Mouse (Mus musculus) liver, adult 2 months (tissue): ENCODE results near the gene Cdx4. TPM values are rescaled to one million over a fixed set of nuclear protein-coding genes. Genes with fewer than 3 reads are reported as not detected.

Source experiments
- DNase-seq: peaks from one replicate; pipeline ENCODE4 v3.0.0-alpha.2; 2011; ENCODE audit warnings: low read depth, low spot score; ENCODE audit errors: extremely low read depth
- H3K27ac ChIP-seq: fragments of 200-500 bp; replicated peaks from 2 replicates; pipeline ENCODE4 v1.5.1; 2012; ENCODE audit warnings: low read depth, mild to moderate bottlenecking, control low read depth, inconsistent platforms, low read length; ENCODE audit not compliant: insufficient read depth
- H3K27me3 ChIP-seq: fragments of 200-500 bp; 2 replicates; pipeline ENCODE4 v1.6.1; 2012; ENCODE audit warnings: mild to moderate bottlenecking, moderate library complexity, low read length, inconsistent platforms; ENCODE audit not compliant: control insufficient read depth, insufficient read depth
- H3K36me3 ChIP-seq: fragments of 200-500 bp; 2 replicates; pipeline ENCODE4 v1.6.1; 2012; ENCODE audit warnings: low read length, inconsistent platforms; ENCODE audit not compliant: control insufficient read depth, insufficient read depth
- H3K4me1 ChIP-seq: fragments of 200-500 bp; 2 replicates; pipeline ENCODE4 v1.6.1; 2011; ENCODE audit warnings: low read length; ENCODE audit not compliant: control insufficient read depth, insufficient read depth
- H3K4me3 ChIP-seq: fragments of 200-500 bp; 2 replicates; pipeline ENCODE4 v1.5.1; 2011; ENCODE audit warnings: low read depth, mild to moderate bottlenecking, control low read depth, low read length, moderate library complexity; ENCODE audit not compliant: insufficient read depth
- H3K79me2 ChIP-seq: fragments of 200-500 bp; 2 replicates; pipeline ENCODE4 v1.6.1; 2012; ENCODE audit warnings: inconsistent platforms, mild to moderate bottlenecking, low read length, moderate library complexity; ENCODE audit not compliant: control insufficient read depth, insufficient read depth
- H3K9ac ChIP-seq: fragments of 200-500 bp; 2 replicates; pipeline ENCODE4 v1.6.1; 2012; ENCODE audit warnings: low read depth, mild to moderate bottlenecking, control low read depth, inconsistent platforms, low read length
- CTCF ChIP-seq: fragments of 200-500 bp; IDR thresholded peaks from 2 replicates; pipeline ENCODE4 v1.5.1; 2011; ENCODE audit warnings: low read depth, low read length, control low read depth
- POLR2A ChIP-seq: fragments of 200-500 bp; IDR thresholded peaks from 2 replicates; pipeline ENCODE4 v1.6.1; 2011; ENCODE audit warnings: low read length, control low read depth; ENCODE audit not compliant: insufficient read depth; ENCODE audit errors: extremely low read depth
- WGBS: fragments of 180-500 bp; shearing (Covaris S2); methylation state at CpG from one replicate; pipeline ENCODE4 v1.1.7; 2018; 5-methylcytosine and 5-hydroxymethylcytosine counted together
- polyA plus RNA-seq: library from polyadenylated mRNA; depleted of rRNA; stranded (reverse); fragments of >200 nt; gene quantifications from 2 replicates; pipeline ENCODE4 v1.2.3, GENCODE M21; 2012; rRNA removed
- total RNA-seq: library from RNA; depleted of rRNA; stranded (reverse); fragments of >200 nt; gene quantifications from 2 replicates; pipeline ENCODE4 v1.2.3, GENCODE M21; 2014; rRNA removed

The Cdx4 gene
- total and polyA plus RNA-seq, 2 experiments: 0.05 to 0.09 TPM

GRCm38 (mm10) chrX:103366201-103366600, 45.0 kb downstream of the Cdx4 start:
- no peaks in the 10 kb centered on the region for H3K79me2 ChIP-seq
- 46% methylated on average over 5 of the region's 5 CpGs for WGBS
- no peak overlapping the region for H3K27ac ChIP-seq
- DNase-seq: peak; percentile 27
- no peaks in the 10 kb centered on the region for H3K27me3 ChIP-seq
- H3K4me1 ChIP-seq: no peaks in the 10 kb centered on the region
- TF ChIP-seq POLR2A (no peak), CTCF (no peak)
- H3K4me3 ChIP-seq: no peak overlapping the region
- no peak overlapping the region for H3K9ac ChIP-seq
- no peaks in the 10 kb centered on the region for H3K36me3 ChIP-seq

DNA sequence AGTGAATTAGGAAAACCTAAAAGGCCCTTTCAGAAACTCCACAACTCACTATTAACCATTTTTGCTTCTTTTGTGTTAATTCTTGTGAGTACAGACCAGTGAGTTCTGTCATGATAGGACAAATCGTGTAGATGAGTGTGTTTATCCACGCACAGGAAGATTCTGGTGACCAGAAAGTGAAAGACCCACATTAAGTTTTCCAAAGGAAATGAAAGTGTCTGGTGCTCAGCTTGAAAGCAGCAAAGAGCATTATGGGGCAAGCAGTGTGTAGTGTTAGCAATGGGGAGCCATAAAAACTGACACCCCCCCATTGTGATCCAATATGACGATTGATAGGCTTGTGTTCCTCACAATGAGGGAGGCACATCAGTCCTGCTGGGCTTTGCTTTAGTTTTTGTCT, 47.5 kb downstream of the Cdx4 start:
- 71% methylated on average over 3 of the region's 3 CpGs for WGBS
- Histone ChIP-seq H3K79me2 (no peaks in the 10 kb centered on the region), H3K4me3 (no peak overlapping the region), H3K27me3 (no peaks in the 10 kb centered on the region), H3K9ac (no peak overlapping the region), H3K4me1 (no peaks in the 10 kb centered on the region), H3K36me3 (no peaks in the 10 kb centered on the region), H3K27ac (no peak overlapping the region)
- DNase-seq: no peak
- no peak for TF ChIP-seq POLR2A
- no peak for TF ChIP-seq CTCF

GRCm38 (mm10) chrX:103371221-103371620, 50.0 kb downstream of the Cdx4 start:
- no peak overlapping the region for H3K27ac ChIP-seq
- TF ChIP-seq POLR2A: no peak
- TF ChIP-seq CTCF: peak; percentile 40; the same call in 1 of the 2 replicates
- H3K9ac ChIP-seq: no peak overlapping the region
- no peaks in the 10 kb centered on the region for H3K4me1 ChIP-seq
- 15% methylated on average over 2 of the region's 2 CpGs for WGBS
- no peak overlapping the region for H3K4me3 ChIP-seq
- H3K79me2 ChIP-seq: no peaks in the 10 kb centered on the region
- no peaks in the 10 kb centered on the region for H3K36me3 ChIP-seq
- peak; percentile 67 for DNase-seq
- H3K27me3 ChIP-seq: no peaks in the 10 kb centered on the region

DNA sequence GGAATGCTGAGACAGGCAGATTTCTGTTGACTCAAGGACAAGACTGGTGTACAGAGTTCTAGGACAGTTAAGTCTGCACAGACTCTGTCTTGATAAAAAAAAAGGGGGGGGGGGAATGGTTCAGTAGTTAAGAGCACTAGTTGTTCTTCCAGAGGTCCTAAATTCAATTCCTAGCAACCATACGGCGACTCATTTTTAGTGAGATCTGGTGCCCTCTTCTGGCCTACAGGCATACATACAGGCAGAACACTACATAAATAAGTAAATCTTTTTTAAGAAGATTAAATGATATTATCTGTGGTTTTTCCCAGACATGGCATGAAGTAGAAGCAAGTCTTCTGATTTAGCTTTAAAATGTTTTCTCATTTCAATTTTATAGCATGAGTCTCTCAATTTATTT, 50.4 kb downstream of the Cdx4 start:
- Histone ChIP-seq H3K27ac (no peak overlapping the region), H3K36me3 (no peaks in the 10 kb centered on the region), H3K4me3 (no peak overlapping the region), H3K79me2 (no peaks in the 10 kb centered on the region), H3K27me3 (no peaks in the 10 kb centered on the region), H3K4me1 (no peaks in the 10 kb centered on the region), H3K9ac (no peak overlapping the region)
- WGBS: 22% methylated on average over 2 of the region's 2 CpGs
- peak; percentile 42 for DNase-seq
- TF ChIP-seq CTCF (peak; percentile 36), POLR2A (no peak)

DNA sequence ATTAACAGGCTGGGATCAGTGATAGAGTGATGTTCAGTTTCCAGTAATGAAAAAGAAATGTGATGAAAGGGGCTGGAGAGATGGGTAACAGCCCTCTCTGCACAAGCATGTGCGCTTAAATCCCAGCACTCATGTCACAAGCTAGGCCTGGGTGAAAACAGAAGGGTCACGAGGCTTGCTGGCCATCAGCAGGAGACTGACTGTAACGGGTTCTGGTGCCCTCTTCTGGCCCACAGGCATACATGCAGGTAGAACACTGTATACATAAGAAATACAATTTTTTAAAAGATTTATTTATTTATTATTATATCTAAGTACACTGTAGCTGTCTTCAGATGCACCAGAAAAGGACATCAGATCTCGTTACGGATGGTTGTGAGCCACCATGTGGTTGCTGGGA, 53.1 kb downstream of the Cdx4 start:
- no peaks in the 10 kb centered on the region for H3K4me1 ChIP-seq
- WGBS: 80% methylated on average over 5 of the region's 5 CpGs
- no peaks in the 10 kb centered on the region for H3K27me3 ChIP-seq
- no peaks in the 10 kb centered on the region for H3K79me2 ChIP-seq
- H3K27ac ChIP-seq: no peak overlapping the region
- H3K9ac ChIP-seq: no peak overlapping the region
- TF ChIP-seq CTCF (peak; percentile 50), POLR2A (no peak)
- H3K36me3 ChIP-seq: no peaks in the 10 kb centered on the region
- DNase-seq: peak; percentile 16
- no peak overlapping the region for H3K4me3 ChIP-seq

Other genes starting within 250 kb of the Cdx4 start
- 0.07 TPM in 1 of 2 replicates, not detected in the other for gene Nap1l2, start 134.8 kb upstream of the Cdx4 start, total RNA-seq
- gene Nap1l2, start 134.8 kb upstream of the Cdx4 start, polyA plus RNA-seq: not detected in 2 replicates
- 4.6 and 6.3 TPM in 2 replicates for gene Chic1, start 35.1 kb downstream of the Cdx4 start, total RNA-seq
- 0.70 and 0.97 TPM in 2 replicates for gene Chic1, start 35.1 kb downstream of the Cdx4 start, polyA plus RNA-seq
- gene Tsx, start 93.1 kb downstream of the Cdx4 start, total RNA-seq: not detected in 2 replicates
- gene Tsx, start 93.1 kb downstream of the Cdx4 start, polyA plus RNA-seq: 0.11 TPM in 1 of 2 replicates, not detected in the other
- not detected in 2 replicates for gene Gm26992, start 100.6 kb downstream of the Cdx4 start, total RNA-seq
- gene Gm26992, start 100.6 kb downstream of the Cdx4 start, polyA plus RNA-seq: not detected in 2 replicates